Mouse (Mus musculus): ENCODE results near the gene Dip2a. TPM values are rescaled to one million over a fixed set of nuclear protein-coding genes. Genes with fewer than 3 reads are reported as not detected.

Gene Dip2a
- polyA plus RNA-seq (2015; fragmentation: Nextera tagmentation; extraction: Ambion mirVana): 7.5 and 8.1 TPM in 2 replicates

DNA sequence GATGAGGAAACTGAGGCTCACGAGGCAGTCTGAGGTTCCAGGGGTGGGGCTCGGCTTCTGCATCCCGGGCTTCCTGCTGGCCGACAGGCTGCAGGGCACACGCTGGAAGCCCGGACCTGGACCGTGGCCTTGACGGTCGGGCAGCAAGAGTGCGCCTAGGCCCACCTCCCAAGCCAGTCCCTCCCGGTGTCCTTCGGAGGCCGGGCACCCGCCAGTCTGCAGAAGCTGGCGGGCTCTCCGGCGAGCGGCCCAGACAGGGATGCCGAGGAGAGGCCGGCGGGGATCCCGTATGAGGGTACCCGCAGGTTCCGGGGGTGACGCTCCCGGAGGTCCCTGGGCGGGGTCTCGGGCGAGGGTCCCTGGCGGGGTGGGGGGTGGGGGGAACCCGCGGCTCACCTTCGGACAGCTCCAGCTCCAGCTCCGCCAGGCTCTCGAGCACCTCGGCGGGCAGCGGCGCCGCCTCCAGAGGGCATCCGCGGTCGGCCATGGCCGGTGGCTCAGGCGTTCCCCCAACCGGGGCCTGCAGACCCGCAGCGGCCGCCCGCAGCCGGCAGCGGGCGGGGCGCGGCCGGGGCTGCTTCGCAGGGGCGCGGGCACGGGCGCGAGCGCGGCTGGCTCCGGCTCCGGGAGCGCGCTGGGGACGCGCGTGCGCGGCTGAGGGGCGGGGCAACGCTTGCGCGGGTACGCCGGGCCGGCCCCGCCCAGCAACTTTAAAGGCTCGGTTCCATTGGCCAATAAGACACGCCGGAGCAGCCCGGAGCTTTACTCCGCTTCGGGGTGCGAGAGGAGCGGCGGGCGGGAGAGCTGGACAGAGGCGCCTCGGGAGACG is at the start of gene Dip2a:
Dip2a (minus strand) TSS at position 581 of the 829 bp plus-strand sequence.
- Histone ChIP-seq H3K4me3 (peak within 1 kb of the TSS; percentile 89), H3K36me3 (peaks cover 9% of the 10 kb centered on the region), H3K9ac (peak within 1 kb of the TSS; percentile 94), H3K27me3 (replicated peaks) (no peaks in the 10 kb centered on the region), H3K4me1 (peaks cover 28% of the 10 kb centered on the region), H3K27ac (replicated peaks) (peak within 1 kb of the TSS; percentile 91), H3K4me2 (peak within 1 kb of the TSS; percentile 94), H3K9me3 (no peaks in the 10 kb centered on the region)
- ATAC-seq (ENCODE audit: extremely low read depth, insufficient number of reproducible peaks, low FRiP score, low TSS enrichment): peak; percentile 96
- under 1% methylated on average over 94 of the region's 94 CpGs for WGBS

DNA sequence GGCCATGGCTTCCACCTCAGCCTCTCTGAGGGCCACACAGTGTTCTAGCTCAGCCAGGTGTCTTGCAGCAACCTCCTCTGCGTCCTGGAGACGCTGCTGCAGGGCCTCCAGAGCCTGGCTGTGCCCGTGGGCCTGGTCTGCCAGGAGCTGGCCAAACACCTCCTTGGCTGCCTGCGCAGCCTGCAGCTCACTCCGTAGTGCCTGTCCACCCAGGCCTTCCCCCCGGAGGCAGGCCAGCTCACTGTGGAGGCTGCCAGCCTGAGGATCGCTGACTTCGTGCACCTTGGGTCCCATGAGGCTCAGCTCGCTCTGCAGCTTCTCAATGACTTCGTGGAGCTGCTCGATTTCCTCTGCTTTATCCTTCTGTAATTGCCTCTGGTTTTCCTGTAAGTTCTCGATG is 47.5 kb upstream of the Dip2a start:
- Histone ChIP-seq H3K4me1 (no peaks in the 10 kb centered on the region), H3K9me3 (no peaks in the 10 kb centered on the region), H3K9ac (no peak overlapping the region), H3K4me3 (no peak overlapping the region), H3K4me2 (no peak overlapping the region), H3K27ac (replicated peaks) (no peak overlapping the region), H3K27me3 (replicated peaks) (no peaks in the 10 kb centered on the region), H3K36me3 (peaks cover 88% of the 10 kb centered on the region)
- 94% methylated on average over 12 of the region's 12 CpGs for WGBS
- ATAC-seq (ENCODE audit: extremely low read depth, insufficient number of reproducible peaks, low FRiP score, low TSS enrichment): no peak

DNA sequence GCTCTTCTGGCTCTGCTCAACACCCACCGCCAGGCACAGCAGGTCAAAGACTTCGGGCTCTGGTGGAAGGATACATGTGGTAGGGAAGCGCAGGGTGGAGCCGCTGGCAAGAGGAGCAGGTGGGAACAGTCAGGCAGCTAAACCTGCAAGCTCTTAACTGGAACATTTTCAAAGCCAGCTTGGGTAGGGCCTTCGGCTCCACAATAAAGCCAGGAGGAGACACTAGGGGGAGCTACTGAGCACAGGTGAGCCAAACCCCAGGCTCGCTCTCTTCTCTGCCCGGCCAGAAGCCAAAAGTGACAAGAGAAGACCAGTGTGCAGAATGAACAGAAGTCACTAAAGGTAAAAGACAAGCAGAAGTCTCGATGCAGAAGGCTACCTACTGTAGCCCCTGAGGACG is 46.7 kb upstream of the Dip2a start:
- Histone ChIP-seq H3K9me3 (no peaks in the 10 kb centered on the region), H3K4me1 (no peaks in the 10 kb centered on the region), H3K4me2 (no peak overlapping the region), H3K9ac (no peak overlapping the region), H3K27ac (replicated peaks) (no peak overlapping the region), H3K27me3 (replicated peaks) (no peaks in the 10 kb centered on the region), H3K36me3 (peaks cover 86% of the 10 kb centered on the region), H3K4me3 (no peak overlapping the region)
- no peak for ATAC-seq (ENCODE audit: extremely low read depth, insufficient number of reproducible peaks, low FRiP score, low TSS enrichment)
- 84% methylated on average over 9 of the region's 9 CpGs for WGBS

DNA sequence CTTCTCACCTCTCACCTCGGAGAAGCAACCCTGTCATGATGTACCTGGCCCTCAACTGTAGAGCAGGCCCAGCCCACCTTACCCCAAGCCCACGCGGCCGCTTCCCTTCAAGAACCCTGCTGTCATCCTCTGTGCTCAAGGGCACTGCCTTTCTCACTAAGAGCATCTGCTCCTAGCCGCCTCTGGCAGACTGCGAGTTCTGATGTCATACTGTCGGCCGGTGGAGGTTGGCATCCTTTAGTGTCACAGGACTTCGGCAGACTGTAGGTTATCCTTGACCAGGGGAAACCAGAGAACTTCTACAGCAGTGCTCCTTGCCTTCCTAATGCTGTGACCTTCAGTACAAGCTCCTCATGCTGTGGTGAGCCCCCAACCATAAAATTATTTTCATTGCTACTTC is 46.1 kb upstream of the Dip2a start:
- Histone ChIP-seq H3K4me1 (no peaks in the 10 kb centered on the region), H3K9ac (no peak overlapping the region), H3K9me3 (no peaks in the 10 kb centered on the region), H3K27ac (replicated peaks) (no peak overlapping the region), H3K36me3 (peaks cover 86% of the 10 kb centered on the region), H3K27me3 (replicated peaks) (no peaks in the 10 kb centered on the region), H3K4me2 (no peak overlapping the region), H3K4me3 (no peak overlapping the region)
- 92% methylated on average over 9 of the region's 9 CpGs for WGBS
- no peak for ATAC-seq (ENCODE audit: extremely low read depth, insufficient number of reproducible peaks, low FRiP score, low TSS enrichment)

DNA sequence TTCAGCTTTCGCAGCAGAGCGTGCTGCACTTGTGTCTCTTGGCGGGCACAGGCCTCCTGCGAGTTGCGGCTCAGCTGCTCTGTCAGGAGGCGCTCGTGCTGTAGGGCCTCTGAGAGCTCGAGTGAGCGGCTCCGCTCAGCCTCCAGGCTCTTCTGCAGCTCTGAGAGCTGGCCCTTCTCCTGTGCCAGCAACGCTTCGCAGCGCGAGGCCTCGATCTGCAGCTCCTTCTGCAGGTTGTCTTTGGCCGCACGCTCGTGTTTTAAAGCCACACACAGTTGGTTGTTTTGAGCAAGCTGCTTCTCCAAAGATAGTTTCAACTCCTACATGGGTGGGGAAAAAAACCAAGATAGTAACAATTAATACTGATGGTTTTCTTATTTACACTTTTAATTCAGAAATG is 29.9 kb upstream of the Dip2a start:
- H3K9ac ChIP-seq: no peak overlapping the region
- H3K9me3 ChIP-seq: no peaks in the 10 kb centered on the region
- H3K4me2 ChIP-seq: no peak overlapping the region
- ATAC-seq (ENCODE audit: extremely low read depth, insufficient number of reproducible peaks, low FRiP score, low TSS enrichment): no peak
- WGBS: 90% methylated on average over 18 of the region's 18 CpGs
- no peak overlapping the region for H3K27ac ChIP-seq (replicated peaks)
- no peaks in the 10 kb centered on the region for H3K4me1 ChIP-seq
- no peaks in the 10 kb centered on the region for H3K27me3 ChIP-seq (replicated peaks)
- peaks cover 92% of the 10 kb centered on the region for H3K36me3 ChIP-seq
- H3K4me3 ChIP-seq: no peak overlapping the region

DNA sequence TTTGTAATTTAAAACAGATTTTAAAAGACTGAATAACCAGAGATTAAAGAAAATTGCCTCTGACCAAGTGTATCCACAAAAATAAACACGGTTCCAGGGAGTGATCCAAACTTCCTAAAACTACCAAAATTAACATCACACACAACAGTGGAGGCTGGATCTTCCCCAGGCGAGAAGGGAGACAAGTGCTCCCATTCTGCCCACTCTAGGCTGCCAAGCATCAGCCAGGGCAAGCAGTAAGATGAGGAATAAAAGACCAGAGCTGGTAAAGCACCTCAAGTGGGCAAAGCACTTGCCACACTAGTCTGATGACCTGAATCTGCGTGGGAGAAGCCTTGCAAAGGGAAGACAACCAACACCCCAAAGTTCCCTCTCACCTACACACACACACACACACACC is 26.6 kb upstream of the Dip2a start:
- 83% methylated on average over 3 of the region's 3 CpGs for WGBS
- Histone ChIP-seq H3K4me3 (no peak overlapping the region), H3K4me2 (no peak overlapping the region), H3K9me3 (no peaks in the 10 kb centered on the region), H3K36me3 (peaks cover 92% of the 10 kb centered on the region), H3K9ac (no peak overlapping the region), H3K27me3 (replicated peaks) (no peaks in the 10 kb centered on the region), H3K4me1 (no peaks in the 10 kb centered on the region), H3K27ac (replicated peaks) (no peak overlapping the region)
- ATAC-seq (ENCODE audit: extremely low read depth, insufficient number of reproducible peaks, low FRiP score, low TSS enrichment): no peak

DNA sequence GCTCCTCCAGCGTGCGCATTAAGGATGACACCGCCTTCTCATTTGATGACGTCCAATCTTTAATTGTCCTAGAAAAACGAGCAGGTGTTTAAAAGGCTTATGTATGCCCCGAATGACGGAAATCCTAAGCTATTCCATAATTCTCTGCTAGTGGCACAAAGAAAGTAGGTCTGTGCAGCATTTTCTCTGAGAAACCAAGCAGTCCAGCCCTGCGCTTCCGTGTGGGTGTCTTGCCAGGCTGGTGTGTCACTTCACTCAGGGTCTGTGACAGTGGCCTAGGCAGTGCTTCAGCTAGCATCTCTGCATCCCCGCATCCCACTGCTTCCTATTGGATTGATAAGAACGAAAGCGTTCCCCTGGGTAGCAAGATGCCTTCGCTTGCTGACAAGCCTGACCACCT is 23.7 kb upstream of the Dip2a start:
- no peak overlapping the region for H3K4me2 ChIP-seq
- H3K4me3 ChIP-seq: no peak overlapping the region
- 88% methylated on average over 13 of the region's 13 CpGs for WGBS
- H3K27me3 ChIP-seq (replicated peaks): no peaks in the 10 kb centered on the region
- no peaks in the 10 kb centered on the region for H3K4me1 ChIP-seq
- H3K27ac ChIP-seq (replicated peaks): no peak overlapping the region
- H3K36me3 ChIP-seq: peaks cover 95% of the 10 kb centered on the region
- no peaks in the 10 kb centered on the region for H3K9me3 ChIP-seq
- no peak overlapping the region for H3K9ac ChIP-seq
- ATAC-seq (ENCODE audit: extremely low read depth, insufficient number of reproducible peaks, low FRiP score, low TSS enrichment): no peak

DNA sequence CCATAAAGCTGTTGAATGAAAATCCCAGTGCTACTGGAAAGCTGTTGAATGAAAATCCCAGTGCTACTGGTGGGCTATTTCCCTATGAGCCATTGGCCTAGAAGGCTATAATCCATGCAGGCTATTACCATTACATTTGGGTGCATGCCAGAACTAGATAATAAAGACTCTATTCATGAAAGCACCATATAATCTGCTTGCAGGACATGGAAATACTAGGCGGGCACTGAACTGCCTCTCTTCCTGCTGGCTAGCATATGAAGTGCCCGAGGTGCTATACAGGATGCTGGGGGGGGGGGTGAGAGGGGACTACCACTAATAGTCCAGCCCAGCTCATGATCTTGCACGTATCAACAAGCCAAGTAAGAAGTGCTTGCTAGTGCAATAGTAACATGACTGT is 18.1 kb upstream of the Dip2a start:
- no peak overlapping the region for H3K27ac ChIP-seq (replicated peaks)
- H3K9ac ChIP-seq: no peak overlapping the region
- H3K4me3 ChIP-seq: no peak overlapping the region
- 60% methylated on average over 3 of the region's 3 CpGs for WGBS
- H3K27me3 ChIP-seq (replicated peaks): no peaks in the 10 kb centered on the region
- no peak overlapping the region for H3K4me2 ChIP-seq
- H3K4me1 ChIP-seq: peaks cover 3% of the 10 kb centered on the region
- ATAC-seq (ENCODE audit: extremely low read depth, insufficient number of reproducible peaks, low FRiP score, low TSS enrichment): no peak
- no peaks in the 10 kb centered on the region for H3K9me3 ChIP-seq
- peaks cover 69% of the 10 kb centered on the region for H3K36me3 ChIP-seq

DNA sequence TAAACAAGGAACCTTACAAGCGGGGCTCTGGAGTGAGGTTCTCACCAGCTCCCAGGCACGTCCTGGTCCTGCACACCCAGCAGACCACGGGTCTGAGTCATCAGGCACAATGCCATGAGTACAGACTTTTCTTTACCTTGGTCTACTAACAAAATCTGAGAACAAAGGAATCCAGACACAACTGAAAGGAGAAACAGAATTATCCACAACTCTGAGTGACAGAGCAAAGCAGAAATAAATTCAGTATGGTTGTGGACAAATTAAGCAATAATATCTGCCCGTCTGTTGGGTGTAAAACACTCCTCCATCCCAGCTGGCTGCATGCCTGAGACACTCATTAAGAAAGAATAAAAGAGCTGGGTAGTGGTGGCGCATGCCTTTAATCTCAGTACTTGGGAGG is 13.4 kb upstream of the Dip2a start:
- no peak overlapping the region for H3K9ac ChIP-seq
- H3K4me2 ChIP-seq: no peak overlapping the region
- H3K4me3 ChIP-seq: no peak overlapping the region
- peaks cover 1% of the 10 kb centered on the region for H3K4me1 ChIP-seq
- peaks cover 69% of the 10 kb centered on the region for H3K36me3 ChIP-seq
- no peak for ATAC-seq (ENCODE audit: extremely low read depth, insufficient number of reproducible peaks, low FRiP score, low TSS enrichment)
- no peaks in the 10 kb centered on the region for H3K27me3 ChIP-seq (replicated peaks)
- H3K27ac ChIP-seq (replicated peaks): no peak overlapping the region
- H3K9me3 ChIP-seq: no peaks in the 10 kb centered on the region
- 77% methylated on average over 5 of the region's 5 CpGs for WGBS

DNA sequence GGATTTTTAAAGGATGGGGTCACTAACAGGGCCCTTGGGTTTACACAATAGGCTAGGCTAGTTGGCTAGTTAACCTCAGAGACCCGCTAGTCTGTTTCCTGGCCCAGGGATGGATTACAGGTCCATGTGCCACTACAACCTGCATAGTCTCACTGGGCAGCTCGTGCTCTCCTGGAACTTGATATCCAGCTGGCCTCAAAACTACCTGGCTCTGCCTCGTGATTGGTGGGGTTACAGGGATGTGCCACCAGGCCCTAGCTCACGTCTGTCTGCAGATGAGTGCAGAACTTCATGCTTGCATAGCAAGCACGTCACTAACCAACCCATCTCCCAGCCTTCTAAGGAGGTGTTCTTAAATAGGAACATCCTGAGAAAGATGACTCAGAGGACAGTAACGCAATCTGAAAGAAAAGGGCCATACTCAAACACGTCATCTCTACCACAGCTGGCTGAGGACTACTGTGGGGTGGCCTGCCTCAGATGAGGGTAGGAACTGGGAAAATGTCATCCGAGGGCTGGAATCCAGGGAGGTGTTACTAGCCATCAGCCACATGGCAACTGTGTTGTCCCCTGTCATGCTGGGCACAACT is 12.3 kb upstream of the Dip2a start:
- Histone ChIP-seq H3K4me1 (no peaks in the 10 kb centered on the region), H3K36me3 (peaks cover 74% of the 10 kb centered on the region)
- WGBS: 78% methylated on average over 8 of the region's 8 CpGs

DNA sequence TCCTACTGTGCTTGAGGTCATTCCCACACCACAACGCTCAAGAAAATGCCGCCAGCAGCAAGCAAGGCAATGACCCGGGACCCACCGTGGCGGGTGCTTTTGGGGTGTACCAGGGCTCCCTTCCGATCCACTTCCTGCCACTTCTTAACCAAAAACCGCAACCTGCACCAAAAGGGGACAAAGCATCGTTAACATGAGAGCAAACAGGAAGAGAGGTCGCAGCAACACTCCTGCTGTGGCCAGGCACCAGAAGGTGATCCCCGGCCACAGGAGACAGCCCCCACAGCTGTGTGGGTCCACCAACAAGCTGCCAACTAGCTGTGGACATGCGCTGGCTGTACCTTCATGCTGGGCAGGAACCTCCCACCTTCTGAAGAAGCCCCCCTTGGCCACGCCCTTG is 9.9 kb upstream of the Dip2a start:
- Histone ChIP-seq H3K4me3 (no peak overlapping the region), H3K4me1 (no peaks in the 10 kb centered on the region), H3K27me3 (replicated peaks) (no peaks in the 10 kb centered on the region), H3K27ac (replicated peaks) (no peak overlapping the region), H3K9me3 (no peaks in the 10 kb centered on the region), H3K36me3 (peaks cover 86% of the 10 kb centered on the region), H3K9ac (no peak overlapping the region), H3K4me2 (no peak overlapping the region)
- WGBS: 90% methylated on average over 12 of the region's 12 CpGs
- no peak for ATAC-seq (ENCODE audit: extremely low read depth, insufficient number of reproducible peaks, low FRiP score, low TSS enrichment)

More for the DNA sequence above, 12.3 kb upstream of the Dip2a start:
- Histone ChIP-seq H3K27me3 (replicated peaks) (no peaks in the 10 kb centered on the region), H3K9ac (no peak overlapping the region), H3K4me2 (no peak overlapping the region), H3K9me3 (no peaks in the 10 kb centered on the region), H3K4me3 (no peak overlapping the region), H3K27ac (replicated peaks) (no peak overlapping the region)
- ATAC-seq (ENCODE audit: extremely low read depth, insufficient number of reproducible peaks, low FRiP score, low TSS enrichment): no peak

DNA sequence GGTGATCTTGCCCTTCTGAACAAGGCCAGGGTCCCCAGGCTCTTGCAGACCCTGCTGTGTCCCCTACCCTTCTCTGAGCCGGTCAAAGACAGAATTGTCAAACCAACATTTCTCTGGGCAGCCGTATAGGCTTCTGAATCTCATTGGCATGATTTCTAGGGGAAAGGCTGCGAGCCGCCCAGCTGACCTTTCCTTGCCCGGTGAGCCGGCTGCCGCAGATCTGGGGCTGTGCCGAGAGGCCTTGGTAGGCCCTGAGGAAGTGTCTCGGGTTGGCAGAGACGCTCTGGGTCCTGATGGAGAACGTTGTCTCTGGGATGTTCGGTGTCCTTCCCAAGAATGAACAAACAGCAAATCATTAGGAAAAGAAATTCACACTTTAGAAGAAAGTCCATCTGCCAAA is 8.9 kb upstream of the Dip2a start:
- Histone ChIP-seq H3K4me1 (no peaks in the 10 kb centered on the region), H3K9me3 (no peaks in the 10 kb centered on the region), H3K9ac (no peak overlapping the region), H3K27ac (replicated peaks) (no peak overlapping the region), H3K4me2 (no peak overlapping the region), H3K36me3 (peaks cover 95% of the 10 kb centered on the region), H3K4me3 (no peak overlapping the region), H3K27me3 (replicated peaks) (no peaks in the 10 kb centered on the region)
- WGBS: 95% methylated on average over 12 of the region's 12 CpGs
- no peak for ATAC-seq (ENCODE audit: extremely low read depth, insufficient number of reproducible peaks, low FRiP score, low TSS enrichment)

Measured in heart, embryonic 13.5 days (tissue).